Mouse (Mus musculus) liver, embryonic 14.5 days (tissue): Measurements from ENCODE around the gene Thoc3. TPM values are rescaled to one million over a fixed set of nuclear protein-coding genes. Genes with fewer than 3 reads are reported as not detected.

Experiments
- ATAC-seq: fragments of 200-750 bp; cut with Nextera tagmentation; 2 replicates; pipeline ENCODE4 v1.8.0; 2017; ENCODE audit warnings: moderate number of reproducible peaks, mild to moderate bottlenecking, moderate library complexity; ENCODE audit not compliant: insufficient read depth
- DNase-seq, 3 experiments: peaks; one replicate each; pipeline ENCODE4 v3.0.0-alpha.2; 2012 to 2013; ENCODE audit warnings: low read depth in 3 of 3, low spot score in 3 of 3
- H3K27ac ChIP-seq: fragments of 300-500 bp; sonication (generic); 2 replicates; pipeline ENCODE4 v1.5.1; 2014; ENCODE audit warnings: moderate library complexity, mild to moderate bottlenecking, control low read depth, inconsistent platforms
- H3K27me3 ChIP-seq: fragments of 300-500 bp; sonication (generic); 2 replicates; pipeline ENCODE4 v1.6.1; 2014; ENCODE audit warnings: mild to moderate bottlenecking, low read length, moderate library complexity; ENCODE audit not compliant: control insufficient read depth, insufficient read depth
- H3K36me3 ChIP-seq: fragments of 300-500 bp; sonication (generic); replicated peaks from 2 replicates; pipeline ENCODE4 v1.6.1; 2014; ENCODE audit warnings: low read depth; ENCODE audit not compliant: control insufficient read depth, insufficient read depth
- H3K4me1 ChIP-seq, 2 experiments: fragments of 200-500 bp in 1 of 2; fragments of 300-500 bp in 1 of 2; sonication (generic) in 1 of 2; replicated peaks; 2 replicates each; pipeline ENCODE4 v1.6.1; 2012 to 2014; ENCODE audit warnings: antibody characterized with exemption in 1 of 2, inconsistent platforms in 1 of 2, low read length in 1 of 2; ENCODE audit not compliant: control insufficient read depth in 2 of 2, insufficient read depth in 2 of 2
- H3K4me2 ChIP-seq: fragments of 300-500 bp; sonication (generic); 2 replicates; pipeline ENCODE4 v1.6.1; 2014; ENCODE audit warnings: low read depth, mild to moderate bottlenecking, control low read depth, moderate library complexity
- H3K4me3 ChIP-seq, 2 experiments: fragments of 200-500 bp in 1 of 2; fragments of 300-500 bp in 1 of 2; sonication (generic) in 1 of 2; 2 replicates each; pipeline ENCODE4 v1.5.1; 2012 to 2014; ENCODE audit warnings: low read depth in 2 of 2, low read length in 2 of 2, mild to moderate bottlenecking in 2 of 2, control low read depth in 1 of 2, inconsistent platforms in 1 of 2, moderate library complexity in 1 of 2; ENCODE audit not compliant: insufficient read depth in 1 of 2
- H3K9ac ChIP-seq: fragments of 300-500 bp; sonication (generic); replicated peaks from 2 replicates; pipeline ENCODE4 v1.6.1; 2014; ENCODE audit warnings: mild to moderate bottlenecking, control low read depth, moderate library complexity
- H3K9me3 ChIP-seq: fragments of 300-500 bp; sonication (generic); 2 replicates; pipeline ENCODE4 v1.6.1; 2016; ENCODE audit warnings: low read length, mixed read lengths; ENCODE audit not compliant: control insufficient read depth
- CTCF ChIP-seq: IDR thresholded peaks from 2 replicates; pipeline ENCODE4 v1.5.1; 2016; ENCODE audit warnings: antibody characterized with exemption, low read depth, control low read depth
- EP300 ChIP-seq: IDR thresholded peaks from 2 replicates; pipeline ENCODE4 v1.6.1; 2016; ENCODE audit warnings: antibody characterized with exemption, low read depth
- WGBS: fragments of 180-500 bp; shearing (Covaris S2); extraction: QIAGEN DNeasy Blood & Tissue Kit; methylation state at CpG from one replicate; pipeline ENCODE4 v1.1.7; 2014; ENCODE audit not compliant: insufficient replicate concordance; 5-methylcytosine and 5-hydroxymethylcytosine counted together
- polyA plus RNA-seq, 2 experiments: library from polyadenylated mRNA; depleted of rRNA in 1 of 2; stranded (reverse) in 1 of 2; unstranded in 1 of 2; fragments of >200 nt; fragmentation: Nextera tagmentation in 1 of 2; extraction: Ambion mirVana in 1 of 2; gene quantifications; 2 replicates each; pipeline versions ENCODE4 v1.2.1 to v1.2.3; 2012 to 2014

Thoc3 gene
- polyA plus RNA-seq, 2 experiments: 15.7 to 48.4 TPM

DNA sequence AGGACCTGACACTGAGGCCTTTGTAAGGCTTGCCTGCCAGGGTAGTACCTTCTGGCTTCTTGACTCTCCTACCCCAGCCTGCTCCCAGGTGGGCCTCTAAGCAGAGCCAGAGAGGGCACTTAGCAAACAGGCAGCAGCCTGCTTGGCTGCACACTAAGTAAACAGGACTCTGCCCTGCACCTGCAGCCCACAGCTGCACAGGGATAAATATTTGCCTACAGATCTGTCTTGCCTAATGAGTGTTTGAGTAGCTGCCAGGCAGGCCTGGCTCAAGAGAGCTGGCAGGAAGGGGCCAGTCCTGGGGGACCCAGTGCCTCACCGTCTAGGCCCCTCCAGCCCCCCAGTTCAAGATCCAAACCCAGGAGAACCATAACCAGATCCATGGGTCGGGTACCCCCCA is 43.4 kb downstream of the Thoc3 start:
- H3K9me3 ChIP-seq: no peaks in the 10 kb centered on the region
- no peak overlapping the region for H3K27ac ChIP-seq
- ATAC-seq: peak; percentile 67; the same call in 1 of the 2 replicates
- no peaks in the 10 kb centered on the region for H3K27me3 ChIP-seq
- TF ChIP-seq CTCF: no peak
- no peak for TF ChIP-seq EP300
- WGBS: 29% methylated on average over 2 of the region's 2 CpGs
- DNase-seq: peak; percentile 15 to 26 (median 20)
- no peak overlapping the region for H3K4me3 ChIP-seq
- H3K9ac ChIP-seq: no peak overlapping the region
- no peaks in the 10 kb centered on the region for H3K36me3 ChIP-seq
- H3K4me1 ChIP-seq: peaks cover 0 to 8% of the 10 kb centered on the region in 2 experiments; a peak in 2 of 4 replicates
- no peak overlapping the region for H3K4me2 ChIP-seq

DNA sequence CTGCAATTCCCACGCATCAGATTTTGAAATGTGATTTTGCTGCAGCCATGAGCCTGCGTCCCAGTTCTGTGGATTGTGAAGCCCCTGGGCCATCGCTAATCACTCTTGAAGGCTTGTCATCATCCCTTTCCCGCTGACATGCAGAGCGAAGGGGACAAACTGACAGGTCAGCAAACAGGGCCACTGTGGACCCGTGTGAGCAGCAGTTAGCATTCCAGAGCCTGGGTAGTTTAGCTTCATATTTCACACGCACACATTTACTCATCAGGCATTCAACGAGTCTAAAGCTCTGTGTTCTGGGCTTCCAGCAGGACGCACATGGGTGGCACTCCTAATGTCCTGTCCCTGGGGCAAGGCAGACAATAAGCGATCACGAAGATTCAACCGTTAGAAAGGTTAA is 48.4 kb downstream of the Thoc3 start:
- H3K36me3 ChIP-seq: no peaks in the 10 kb centered on the region
- WGBS: 74% methylated on average over 12 of the region's 12 CpGs
- no peak overlapping the region for H3K27ac ChIP-seq
- H3K4me2 ChIP-seq: no peak overlapping the region
- no peak overlapping the region for H3K9ac ChIP-seq
- no peak for TF ChIP-seq EP300
- TF ChIP-seq CTCF: no peak
- H3K4me1 ChIP-seq: no peaks in the 10 kb centered on the region; a peak in 1 of 4 replicates
- no peak for DNase-seq
- H3K4me3 ChIP-seq: no peak overlapping the region
- H3K9me3 ChIP-seq: no peaks in the 10 kb centered on the region
- no peaks in the 10 kb centered on the region for H3K27me3 ChIP-seq
- no peak for ATAC-seq

GRCm38 (mm10) chr13:54418781-54419327 is 49.8 kb downstream of the Thoc3 start:
- DNase-seq (no peak), ATAC-seq (no peak)
- Histone ChIP-seq H3K36me3 (no peaks in the 10 kb centered on the region), H3K4me2 (no peak overlapping the region), H3K4me3 (no peak overlapping the region), H3K9me3 (no peaks in the 10 kb centered on the region), H3K27ac (no peak overlapping the region), H3K9ac (no peak overlapping the region), H3K27me3 (no peaks in the 10 kb centered on the region), H3K4me1 (no peaks in the 10 kb centered on the region)
- TF ChIP-seq CTCF (no peak), EP300 (no peak)
- 65% methylated on average over 10 of the region's 10 CpGs for WGBS

DNA sequence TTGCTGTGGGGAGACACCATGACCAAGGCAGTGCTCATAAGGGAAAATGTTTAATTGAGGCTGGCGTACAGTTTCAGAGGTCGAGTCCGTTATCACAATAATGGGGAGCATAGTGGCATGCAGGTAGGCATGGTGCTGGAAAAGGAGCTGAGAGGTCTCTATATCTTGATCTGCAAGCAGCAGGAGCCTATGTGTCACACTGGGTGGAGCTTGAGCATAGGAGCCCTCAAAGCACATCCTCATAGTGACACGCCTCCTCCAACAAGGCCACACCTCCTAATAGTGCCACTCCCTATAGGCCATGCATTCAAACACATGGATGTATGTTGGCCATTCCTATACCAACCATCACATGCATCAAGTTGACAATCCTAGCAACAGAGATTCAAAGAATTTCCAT is 53.6 kb downstream of the Thoc3 start:
- Histone ChIP-seq H3K27me3 (no peaks in the 10 kb centered on the region), H3K9me3 (no peaks in the 10 kb centered on the region), H3K4me2 (no peak overlapping the region), H3K9ac (no peak overlapping the region), H3K27ac (no peak overlapping the region), H3K4me1 (0 out of 4 replicates have a peak, but pooled peaks cover 0 to 2% of the 10 kb centered on the region in 2 experiments), H3K4me3 (no peak overlapping the region), H3K36me3 (no peaks in the 10 kb centered on the region)
- ATAC-seq: no peak
- TF ChIP-seq EP300 (no peak), CTCF (no peak)
- no peak for DNase-seq
- WGBS: 75% methylated on average over 4 of the region's 4 CpGs

DNA sequence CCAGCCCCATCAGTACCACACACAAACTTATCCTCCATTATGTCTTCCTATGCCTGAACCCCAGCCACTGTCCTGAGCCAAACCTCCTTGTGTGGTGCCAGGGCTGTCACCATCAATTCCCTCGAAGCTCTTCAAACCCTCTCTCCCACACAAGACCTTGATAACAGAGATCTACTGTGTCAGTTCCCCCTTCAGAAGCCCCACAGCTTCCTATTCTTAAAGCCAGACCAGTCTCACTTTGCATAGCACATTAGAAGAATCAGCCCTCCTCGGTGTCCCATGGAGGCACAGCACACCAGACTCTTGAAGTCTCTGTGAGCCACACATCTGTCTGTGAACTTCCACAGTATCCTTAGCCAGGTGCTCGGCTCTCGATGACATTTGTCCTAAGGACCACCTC is 55.9 kb downstream of the Thoc3 start:
- no peak for DNase-seq
- 0 out of 4 replicates have a peak, but pooled peaks cover 0 to 2% of the 10 kb centered on the region in 2 experiments for H3K4me1 ChIP-seq
- H3K27ac ChIP-seq: no peak overlapping the region
- WGBS: 36% methylated on average over 4 of the region's 4 CpGs
- no peaks in the 10 kb centered on the region for H3K36me3 ChIP-seq
- H3K4me2 ChIP-seq: no peak overlapping the region
- H3K27me3 ChIP-seq: no peaks in the 10 kb centered on the region
- no peak for ATAC-seq
- no peaks in the 10 kb centered on the region for H3K9me3 ChIP-seq
- H3K4me3 ChIP-seq: no peak overlapping the region
- TF ChIP-seq EP300: no peak
- TF ChIP-seq CTCF: no peak
- no peak overlapping the region for H3K9ac ChIP-seq
